ENCODE assay signal across 8 mouse cellular contexts in the genomic region with DNA sequence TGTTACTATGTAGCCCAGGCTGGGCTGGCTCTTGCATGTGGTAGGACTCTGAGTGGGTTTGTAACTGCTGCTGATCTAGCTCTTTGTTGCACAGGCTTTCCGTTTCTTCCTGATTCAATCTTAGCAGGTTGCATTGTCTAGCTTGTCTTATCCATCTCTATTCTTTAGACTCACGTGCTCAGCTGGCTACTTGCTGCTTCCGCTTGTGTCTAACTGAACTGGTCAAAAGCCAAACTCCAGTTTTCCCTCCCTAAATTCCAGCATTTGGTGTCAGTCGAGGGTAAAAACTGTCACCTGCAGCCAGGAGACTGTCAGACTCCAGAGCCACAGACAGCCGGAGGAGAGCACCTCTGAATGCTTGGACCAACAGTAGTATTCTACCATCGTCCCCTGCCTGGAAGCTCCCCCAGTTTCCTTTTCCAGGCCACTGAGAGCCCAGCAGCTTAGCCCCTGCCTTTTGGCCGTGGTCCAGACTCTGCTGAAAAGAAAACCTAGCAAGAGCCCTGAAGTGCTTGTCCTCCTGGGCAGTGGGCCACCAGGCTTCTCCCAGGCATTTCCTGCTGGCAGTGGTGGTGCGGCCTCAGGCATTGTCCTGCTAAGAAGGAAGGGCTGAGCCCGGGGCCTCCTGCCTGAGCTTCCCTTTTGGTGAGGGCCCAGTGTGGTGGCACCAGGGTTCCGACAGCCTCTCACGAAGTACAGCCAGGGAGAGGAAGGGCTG. TPM values are rescaled to one million over a fixed set of nuclear protein-coding genes. Genes with fewer than 3 reads are reported as not detected.
DNase-seq lines count a peak whose midpoint lies in the region; ATAC-seq and TF ChIP-seq lines count a peak whose summit lies in the region.

No protein-coding gene starts in this region.

- H3K27me3 ChIP-seq in forebrain, embryonic 10.5 days (ENCODE audit: poor library complexity, severe bottlenecking) = peaks cover 24% of the 10 kb centered on the region
- H3K27me3 ChIP-seq in forebrain, embryonic 11.5 days (ENCODE audit: control insufficient read depth, insufficient read depth, low read length) = no peaks in the 10 kb centered on the region
- no peaks in the 10 kb centered on the region for H3K27me3 ChIP-seq in midbrain, embryonic 13.5 days

- TF ChIP-seq CTCF in cortical plate, adult 2 months (IDR thresholded peaks at IDR 0.05; ENCODE audit: extremely low read depth, insufficient read depth, low read length) = no peak

- WGBS in forebrain, embryonic 10.5 days = 53% methylated on average over 11 of the region's 11 CpGs
- 36% methylated on average over 11 of the region's 11 CpGs for WGBS in forebrain, embryonic 11.5 days
- WGBS in midbrain, embryonic 13.5 days = 32% methylated on average over 11 of the region's 11 CpGs

- peaks cover 35% of the 10 kb centered on the region; the same call in 1 of the 2 replicates for H3K9me3 ChIP-seq in forebrain, embryonic 10.5 days
- H3K9me3 ChIP-seq in forebrain, embryonic 11.5 days (ENCODE audit: control insufficient read depth, low read length) = peaks cover 2% of the 10 kb centered on the region; the same call in 1 of the 2 replicates
- H3K9me3 ChIP-seq in midbrain, embryonic 13.5 days = peaks cover 24% of the 10 kb centered on the region; the same call in 1 of the 2 replicates

- no peak overlapping the region for H3K9ac ChIP-seq in forebrain, embryonic 11.5 days (ENCODE audit: low read length)
- H3K9ac ChIP-seq in midbrain, embryonic 13.5 days (replicated peaks) = no peak overlapping the region

- no peak for DNase-seq in forebrain, embryonic 10.5 days (ENCODE audit: extremely low spot score, low spot score)
- no peak for DNase-seq in forebrain, embryonic 11.5 days (ENCODE audit: low spot score)
- peak; percentile 99 for DNase-seq in heart, adult 11 months
- DNase-seq in kidney, adult 11 months = peak; percentile 89
- peak; percentile 68 to 77 for DNase-seq in left cerebral cortex, postnatal 25 days (ENCODE audit: low spot score in 2 of 2)
- DNase-seq in thymus, postnatal 14 days = no peak

- no peak overlapping the region for H3K4me2 ChIP-seq in forebrain, embryonic 11.5 days (ENCODE audit: low read depth, low read length, severe bottlenecking)
- H3K4me2 ChIP-seq in midbrain, embryonic 13.5 days (replicated peaks) = no peak overlapping the region

- intact Hi-C loops in left cerebral cortex, postnatal 25 days (cut with DNase I) = no loop called here

- TF ChIP-seq POLR2A in cortical plate, adult 2 months (IDR thresholded peaks at IDR 0.05; ENCODE audit: extremely low read depth, insufficient read depth, low read length) = no peak

- peaks cover 30% of the 10 kb centered on the region for H3K4me1 ChIP-seq in forebrain, embryonic 10.5 days
- H3K4me1 ChIP-seq in forebrain, embryonic 11.5 days (replicated peaks; ENCODE audit: control insufficient read depth, insufficient read depth, low read length) = no peaks in the 10 kb centered on the region; the same call in 1 of the 2 replicates
- H3K4me1 ChIP-seq in cortical plate, adult 2 months (ENCODE audit: control insufficient read depth, insufficient read depth, low read length) = no peaks in the 10 kb centered on the region; the same call in 1 of the 2 replicates
- peaks cover 31% of the 10 kb centered on the region for H3K4me1 ChIP-seq in midbrain, embryonic 13.5 days (replicated peaks)

- no peak overlapping the region for H3K4me3 ChIP-seq in forebrain, embryonic 10.5 days
- no peak overlapping the region for H3K4me3 ChIP-seq in forebrain, embryonic 11.5 days (ENCODE audit: low read depth, low read length)
- no peak overlapping the region for H3K4me3 ChIP-seq in cortical plate, adult 2 months (ENCODE audit: insufficient read depth, low read length)
- H3K4me3 ChIP-seq in midbrain, embryonic 13.5 days (replicated peaks) = no peak overlapping the region

- H3K36me3 ChIP-seq in forebrain, embryonic 10.5 days (replicated peaks) = peaks cover 28% of the 10 kb centered on the region
- no peaks in the 10 kb centered on the region for H3K36me3 ChIP-seq in forebrain, embryonic 11.5 days (ENCODE audit: control insufficient read depth, insufficient read depth, low read length)
- peaks cover 26% of the 10 kb centered on the region for H3K36me3 ChIP-seq in midbrain, embryonic 13.5 days

- ATAC-seq in forebrain, embryonic 11.5 days (replicated peaks; ENCODE audit: low FRiP score) = no peak
- ATAC-seq in midbrain, embryonic 13.5 days = peak; percentile 35

- 0 out of 2 replicates have a peak overlapping the region, but pooled peaks have one; percentile 6 for H3K27ac ChIP-seq in forebrain, embryonic 10.5 days
- H3K27ac ChIP-seq in forebrain, embryonic 11.5 days (ENCODE audit: low read depth, low read length) = no peak overlapping the region
- H3K27ac ChIP-seq in cortical plate, adult 2 months (ENCODE audit: insufficient read depth, low read length) = peak overlapping the region; percentile 39
- peak overlapping the region; percentile 49 for H3K27ac ChIP-seq in midbrain, embryonic 13.5 days

RNA-seq across cellular contexts. Expression of a gene that starts 2.1 kb away (rescaled TPM):
- 18.8 and 19.9 TPM in 2 replicates for polyA plus RNA-seq in forebrain, embryonic 10.5 days (2016; fragmentation: Nextera tagmentation; extraction: Ambion mirVana)
- polyA plus RNA-seq in forebrain, embryonic 11.5 days (2014; fragmentation: Nextera tagmentation; extraction: Ambion mirVana) = 26.3 and 30.4 TPM in 2 replicates
- 92.0 and 101 TPM in 2 replicates for polyA plus RNA-seq in cortical plate, adult 2 months (2012; rRNA removed)
- total RNA-seq in left cerebral cortex, postnatal 25 days (2021) = 10 to 100 TPM; 66.5 to 73.7 TPM
- polyA plus RNA-seq in midbrain, embryonic 13.5 days (2015; fragmentation: Nextera tagmentation; extraction: Ambion mirVana) = 70.9 and 73.1 TPM in 2 replicates

RNA-seq across cellular contexts. Expression of a gene that starts 34.6 kb away (rescaled TPM):
- polyA plus RNA-seq in forebrain, embryonic 10.5 days (2016; fragmentation: Nextera tagmentation; extraction: Ambion mirVana) = 86.6 and 87.4 TPM in 2 replicates
- polyA plus RNA-seq in forebrain, embryonic 11.5 days (2014; fragmentation: Nextera tagmentation; extraction: Ambion mirVana) = 77.4 and 80.7 TPM in 2 replicates
- 15.5 and 17.6 TPM in 2 replicates for polyA plus RNA-seq in cortical plate, adult 2 months (2012; rRNA removed)
- total RNA-seq in left cerebral cortex, postnatal 25 days (2021) = 10 to 100 TPM; 16.6 to 17.9 TPM
- 59.1 and 64.7 TPM in 2 replicates for polyA plus RNA-seq in midbrain, embryonic 13.5 days (2015; fragmentation: Nextera tagmentation; extraction: Ambion mirVana)

RNA-seq across cellular contexts. Expression of a gene that starts 46.7 kb away (rescaled TPM):
- polyA plus RNA-seq in forebrain, embryonic 10.5 days (2016; fragmentation: Nextera tagmentation; extraction: Ambion mirVana) = 13.8 and 14.7 TPM in 2 replicates
- polyA plus RNA-seq in forebrain, embryonic 11.5 days (2014; fragmentation: Nextera tagmentation; extraction: Ambion mirVana) = 5.7 and 6.8 TPM in 2 replicates
- 14.8 and 15.6 TPM in 2 replicates for polyA plus RNA-seq in cortical plate, adult 2 months (2012; rRNA removed)
- 10 to 100 TPM; 11.8 to 14.2 TPM for total RNA-seq in left cerebral cortex, postnatal 25 days (2021)
- 9.8 and 11.5 TPM in 2 replicates for polyA plus RNA-seq in midbrain, embryonic 13.5 days (2015; fragmentation: Nextera tagmentation; extraction: Ambion mirVana)

Comparison
In these comparisons a context has a peak if more than half of its experiments do, and no peak if none do; other contexts are left out.
1. DNase-seq: peak in heart, adult 11 months (single experiment), kidney, adult 11 months (single experiment) and left cerebral cortex, postnatal 25 days (2 of 2); none in forebrain, embryonic 10.5 days (single experiment), forebrain, embryonic 11.5 days (single experiment) and thymus, postnatal 14 days (single experiment).